Mouse (Mus musculus) kidney, adult 11 months (tissue): ENCODE results near the gene Adgrg6.

Source experiments
- DNase-seq: peaks from one replicate; pipeline ENCODE4 v3.0.0; 2022

Gene Adgrg6

DNA sequence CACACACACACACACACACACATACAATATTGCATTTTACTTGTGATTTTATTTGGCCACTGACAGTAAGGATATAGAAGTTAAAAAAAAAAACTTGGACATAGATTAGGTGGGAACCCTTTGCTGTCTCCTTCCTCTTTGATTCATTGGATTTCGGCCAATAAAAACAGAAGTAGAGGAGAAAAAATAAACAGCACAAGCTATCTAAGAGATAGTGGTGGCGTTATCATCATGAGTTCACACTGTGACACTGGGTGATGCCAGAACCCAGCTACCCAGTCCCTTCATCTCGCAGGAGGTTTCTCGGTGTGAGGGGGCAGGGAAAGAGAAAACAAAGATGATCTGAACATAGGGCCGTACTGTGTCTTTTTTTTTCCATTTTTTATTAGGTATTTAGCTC is 62.2 kb downstream of the Adgrg6 start:
- DNase-seq, result no peak

DNA sequence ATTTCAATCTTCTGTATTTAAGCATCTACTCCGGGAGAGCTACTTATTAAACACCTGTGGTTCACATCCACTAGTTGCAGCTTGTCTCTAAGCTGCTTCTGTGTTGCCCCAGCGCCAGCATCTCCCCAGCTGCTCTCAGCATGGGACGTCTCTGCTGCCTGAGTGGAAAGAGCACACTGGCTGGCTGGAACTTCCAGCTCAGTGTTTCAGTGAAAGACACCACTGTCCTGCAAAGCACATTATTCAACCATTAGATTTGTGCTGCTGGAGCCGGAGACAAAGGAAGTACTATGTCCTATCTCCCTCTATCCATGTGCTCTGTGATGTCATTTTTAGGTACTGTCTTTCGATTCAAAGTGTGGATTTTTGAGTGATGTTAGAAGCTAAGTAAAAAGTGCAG is 63.0 kb downstream of the Adgrg6 start:
- no peak for DNase-seq

DNA sequence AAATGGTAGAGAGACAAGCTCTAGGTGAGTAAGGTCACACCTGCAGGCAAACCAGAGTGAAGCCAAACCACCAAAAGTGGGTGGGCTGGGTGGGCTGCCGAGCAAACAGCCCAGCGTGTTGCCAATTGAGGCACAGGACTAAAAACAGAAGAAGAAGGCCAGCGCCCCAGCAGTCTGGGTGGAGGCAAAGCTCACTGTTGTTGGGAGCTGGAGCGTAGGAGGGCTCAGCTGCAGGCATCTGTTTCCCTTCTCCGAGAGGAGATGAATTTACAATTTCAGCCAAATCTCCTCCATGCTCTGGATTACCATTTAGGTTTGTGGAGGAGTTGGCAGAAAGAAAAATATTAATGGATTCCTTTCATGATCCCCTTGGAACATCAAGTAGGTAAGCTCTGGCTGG is 64.5 kb downstream of the Adgrg6 start:
- no peak for DNase-seq

DNA sequence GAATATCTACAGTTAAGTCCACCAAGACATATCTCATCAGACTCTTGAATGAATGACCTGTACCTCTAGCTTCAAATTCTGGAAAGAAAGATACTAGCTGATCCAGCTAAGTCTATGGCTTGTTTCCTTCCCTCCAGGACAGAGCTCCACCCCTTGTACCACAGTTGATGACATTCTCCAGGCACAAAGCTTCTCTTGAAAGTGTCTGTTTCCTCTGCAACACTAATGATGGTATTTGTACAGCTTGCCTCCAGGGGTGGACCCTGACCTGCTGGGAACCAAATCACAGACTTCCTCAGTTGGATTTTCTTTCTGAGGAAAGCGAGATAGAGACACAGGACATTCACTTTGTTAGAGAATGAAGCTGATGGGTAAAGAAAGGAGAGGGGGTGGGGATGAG is 69.1 kb downstream of the Adgrg6 start:
- no peak for DNase-seq

DNA sequence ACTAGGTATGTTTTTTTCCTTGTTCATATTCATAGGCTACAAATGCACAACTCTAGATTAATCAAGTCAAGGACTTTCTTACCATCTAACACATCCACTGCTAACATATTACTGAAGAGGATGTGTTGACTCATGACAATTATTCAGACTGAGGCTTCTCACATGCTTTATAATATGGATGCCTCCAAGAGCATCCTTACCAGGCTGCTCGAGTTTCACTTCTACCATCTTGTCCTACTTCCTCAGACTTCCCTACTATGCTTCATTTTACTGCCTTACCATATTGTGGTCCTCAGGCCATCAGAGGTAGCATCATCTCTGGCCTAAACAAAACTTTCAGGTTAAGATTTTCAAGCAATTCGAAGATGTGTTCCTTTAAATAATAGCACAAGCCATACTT is 69.8 kb downstream of the Adgrg6 start:
- no peak for DNase-seq

DNA sequence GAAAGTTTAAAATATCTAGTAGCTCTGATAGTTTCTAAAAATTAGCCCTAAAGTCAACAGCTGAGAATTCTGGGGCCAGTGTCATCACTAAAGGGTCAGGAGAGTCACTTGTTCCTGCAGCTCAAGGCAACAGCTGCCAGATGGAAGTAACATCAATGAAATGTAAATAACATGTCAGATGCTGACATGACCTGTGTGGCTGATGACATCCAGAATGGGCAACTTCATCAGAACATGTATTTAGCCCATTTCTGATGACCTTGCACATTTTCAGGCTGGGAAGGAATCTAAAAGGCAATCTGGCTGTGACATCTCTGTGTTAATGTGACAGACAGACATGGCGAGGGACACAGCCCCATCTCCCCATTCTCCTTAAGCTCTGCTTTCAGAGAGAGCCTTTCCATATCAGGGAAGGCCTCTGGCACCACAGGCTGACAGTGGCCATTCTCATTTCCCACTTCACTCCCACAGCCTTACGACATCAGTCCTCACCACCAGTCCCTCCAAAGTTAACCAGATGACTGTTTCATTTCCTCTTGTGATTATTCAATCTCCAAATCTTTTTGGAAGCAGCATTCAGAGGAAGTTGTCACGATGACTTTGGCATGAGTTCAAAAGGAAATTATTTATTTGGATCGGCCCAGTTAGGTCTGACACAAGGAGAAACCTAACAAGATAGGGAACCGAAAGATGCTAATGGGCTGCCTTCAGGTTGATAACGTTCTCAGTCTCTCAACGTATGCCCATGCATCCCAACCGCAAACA is 70.7 kb downstream of the Adgrg6 start:
- no peak for DNase-seq

DNA sequence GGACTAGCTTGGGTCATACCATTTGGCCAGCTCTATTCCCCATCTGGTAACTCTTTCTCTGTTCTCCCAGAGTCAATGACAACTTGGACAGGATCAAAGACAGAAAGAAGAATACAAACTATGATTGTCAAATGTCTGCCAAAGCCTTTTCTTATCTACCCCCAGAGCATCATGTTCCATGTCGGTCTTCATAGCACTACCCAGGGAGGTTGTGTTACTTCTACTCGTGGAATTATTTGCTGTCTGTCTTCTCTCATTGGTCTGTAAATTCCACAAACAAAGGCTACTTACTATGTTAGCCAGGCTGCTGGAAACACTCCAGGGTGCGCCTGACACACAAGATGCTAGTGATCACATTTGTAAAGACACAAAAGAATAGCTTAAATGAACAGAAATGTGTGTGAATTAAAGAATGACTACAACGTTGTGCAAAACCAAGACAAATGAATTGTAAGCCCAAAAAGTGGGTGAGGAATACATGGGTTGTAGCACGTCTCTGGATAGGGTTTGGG is 74.4 kb downstream of the Adgrg6 start:
- no peak for DNase-seq

DNA sequence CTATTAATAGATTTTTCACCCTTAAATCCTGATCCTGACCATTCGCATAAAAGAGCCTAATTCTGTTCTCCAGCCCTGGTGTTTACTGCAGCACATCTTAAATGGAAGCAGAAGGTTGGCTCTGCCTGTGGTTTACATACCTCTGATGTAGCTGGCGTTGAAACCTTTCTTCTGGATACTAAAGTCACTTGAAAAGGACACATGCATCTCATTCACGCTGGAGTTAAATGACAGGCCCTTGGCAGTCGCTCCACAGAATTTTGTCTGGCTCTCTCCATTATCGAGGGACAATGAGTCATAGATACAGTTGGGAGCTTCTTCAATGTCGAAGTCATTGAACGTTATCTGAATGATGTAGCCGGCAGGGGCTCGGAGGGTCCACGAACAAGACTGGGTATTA is 76.8 kb downstream of the Adgrg6 start:
- no peak for DNase-seq

DNA sequence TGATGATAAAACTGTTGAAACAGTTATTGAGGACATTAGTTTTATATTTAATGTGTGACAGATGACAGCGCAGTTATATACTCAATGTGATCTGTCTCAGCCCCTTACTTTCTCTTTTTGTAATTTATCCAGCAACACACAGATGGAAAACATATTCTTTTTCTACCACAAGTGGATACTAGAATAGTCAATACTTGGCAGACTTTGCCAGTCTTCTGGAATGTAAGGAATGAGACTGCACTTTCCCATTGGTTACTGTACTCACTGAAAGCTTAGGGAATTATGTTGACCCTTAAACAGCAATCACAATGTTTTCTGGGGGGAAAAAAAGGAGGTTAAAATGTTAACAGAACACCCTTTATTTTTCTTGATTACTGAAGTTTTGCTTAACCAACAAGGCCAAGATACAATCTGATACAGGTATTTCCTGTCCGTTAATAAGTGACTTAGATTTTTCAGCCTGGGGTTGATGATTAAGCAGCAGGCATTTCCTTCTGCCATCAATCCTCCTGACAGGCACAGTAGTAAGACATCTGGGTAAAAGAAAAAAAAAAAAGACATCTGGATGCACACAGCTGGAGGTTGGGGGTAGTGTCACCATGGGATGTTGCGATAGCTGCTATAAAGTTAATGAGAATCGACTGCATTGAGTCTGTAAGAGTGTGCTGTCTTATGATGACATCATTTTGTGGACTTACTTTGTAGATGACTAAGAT is 81.5 kb downstream of the Adgrg6 start:
- peak; percentile 55 for DNase-seq

DNA sequence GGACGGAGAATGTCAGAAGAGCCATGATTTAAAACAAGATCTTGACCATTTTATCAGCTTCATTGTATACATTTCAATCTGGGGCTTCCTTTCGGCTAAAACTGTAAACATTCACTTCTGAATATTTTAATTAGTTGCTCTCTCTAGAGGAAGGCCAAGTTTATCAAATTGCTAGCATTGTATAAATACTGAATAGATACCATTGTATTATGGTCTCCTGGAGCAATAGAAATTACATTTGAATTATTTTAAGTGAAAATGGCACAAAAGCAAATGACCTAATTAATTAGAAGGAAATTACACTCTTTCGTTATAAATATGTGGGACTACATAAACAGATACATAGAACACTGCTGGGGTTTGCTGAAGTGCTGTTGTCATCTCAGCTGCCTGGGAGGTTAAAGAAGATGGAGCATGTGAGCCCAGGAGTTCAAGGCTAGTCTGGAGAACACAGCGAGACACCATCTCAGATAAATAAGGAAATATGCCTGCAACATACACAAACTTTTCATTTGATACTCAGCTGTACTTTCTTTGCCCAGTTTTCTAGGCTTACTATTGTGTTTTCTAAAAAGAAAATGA is 84.4 kb downstream of the Adgrg6 start:
- no peak for DNase-seq

DNA sequence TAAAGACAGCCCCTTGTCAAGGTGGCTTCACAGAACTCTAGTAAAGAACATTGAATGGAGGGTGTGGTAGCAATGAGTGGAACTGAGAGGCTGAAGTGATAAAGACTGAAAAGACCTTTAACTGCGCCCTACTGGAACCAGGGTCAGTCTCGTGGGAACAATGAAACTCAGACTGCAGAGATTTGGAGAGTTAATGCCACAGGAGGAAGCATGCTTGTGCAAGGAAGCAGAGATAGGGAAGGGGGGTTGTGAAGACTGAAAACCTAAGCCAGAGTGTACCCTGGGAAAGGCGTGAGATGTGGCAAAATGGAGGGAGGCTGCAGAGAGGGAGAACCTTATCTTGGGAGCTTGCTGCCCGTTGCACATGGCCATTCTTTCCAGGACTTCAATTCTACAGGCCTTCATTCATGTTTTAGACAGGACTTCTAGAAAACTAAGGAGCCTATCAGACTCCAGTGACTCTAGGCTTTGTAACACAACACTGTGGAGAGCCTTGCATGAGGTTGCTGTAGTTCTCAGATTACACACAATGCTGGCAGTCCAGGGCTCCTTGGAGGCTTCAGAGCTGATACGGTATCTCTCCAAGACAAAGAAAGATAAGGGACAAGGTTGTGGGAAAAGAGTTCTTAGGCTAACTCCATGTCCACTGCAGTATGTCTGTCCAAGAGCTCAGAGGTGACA is 85.1 kb downstream of the Adgrg6 start:
- no peak for DNase-seq

DNA sequence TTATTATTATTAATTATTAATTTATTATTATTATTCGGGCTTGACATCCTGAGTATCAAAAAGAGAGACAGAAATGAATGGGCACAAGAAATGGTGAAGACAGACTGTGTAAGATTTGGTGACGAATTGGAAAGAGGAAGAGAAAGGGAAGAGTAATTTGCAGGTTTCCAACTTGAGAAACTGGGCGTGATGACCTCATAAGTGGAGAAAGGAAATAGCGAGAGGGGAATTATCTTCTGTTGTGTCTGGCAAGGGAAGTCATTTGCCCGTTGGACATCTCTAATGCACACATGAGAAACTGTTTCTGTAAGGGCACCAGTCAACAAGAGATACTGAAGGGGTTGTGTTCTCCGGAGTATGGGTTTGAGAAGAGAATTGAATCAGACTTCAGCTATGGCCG is 85.6 kb downstream of the Adgrg6 start:
- DNase-seq, result no peak

DNA sequence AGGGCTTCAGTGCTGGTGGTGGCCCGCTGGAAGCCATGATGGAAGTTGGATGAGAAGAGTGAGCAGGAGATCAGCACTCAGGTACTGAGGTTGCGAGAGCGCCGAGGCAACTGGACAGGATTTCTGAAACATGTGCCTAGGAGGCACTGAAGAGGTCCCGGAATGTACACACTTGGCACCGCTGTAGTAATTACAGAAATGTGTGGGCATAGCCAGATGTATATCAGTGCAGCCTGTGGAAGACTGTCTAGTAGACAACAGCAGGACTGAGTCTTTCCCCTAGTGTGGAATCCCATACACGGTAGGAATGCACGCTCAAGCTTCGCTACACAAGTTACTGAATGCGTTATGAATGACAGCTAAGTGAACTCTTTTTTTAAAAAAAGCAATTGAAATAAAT is 86.1 kb downstream of the Adgrg6 start:
- no peak for DNase-seq

DNA sequence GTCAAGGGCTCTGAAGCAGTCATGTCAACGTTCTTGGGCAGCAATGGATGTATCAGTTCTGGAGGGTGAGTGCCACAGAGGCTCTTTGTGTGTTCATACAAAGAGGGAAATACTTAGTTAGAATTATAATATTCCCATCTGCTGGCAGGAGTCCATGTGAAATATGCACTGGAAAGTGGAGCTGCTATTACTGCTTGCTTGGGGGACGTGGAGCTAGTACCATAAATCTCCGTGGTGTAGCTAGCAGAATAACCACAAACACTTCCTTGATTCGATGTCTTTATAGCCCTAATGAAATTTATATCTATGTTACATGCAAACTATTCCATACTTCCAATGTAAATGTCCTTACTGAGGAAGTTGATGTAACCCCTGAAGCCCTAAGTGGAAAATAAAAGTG is 91.0 kb downstream of the Adgrg6 start:
- no peak for DNase-seq

DNA sequence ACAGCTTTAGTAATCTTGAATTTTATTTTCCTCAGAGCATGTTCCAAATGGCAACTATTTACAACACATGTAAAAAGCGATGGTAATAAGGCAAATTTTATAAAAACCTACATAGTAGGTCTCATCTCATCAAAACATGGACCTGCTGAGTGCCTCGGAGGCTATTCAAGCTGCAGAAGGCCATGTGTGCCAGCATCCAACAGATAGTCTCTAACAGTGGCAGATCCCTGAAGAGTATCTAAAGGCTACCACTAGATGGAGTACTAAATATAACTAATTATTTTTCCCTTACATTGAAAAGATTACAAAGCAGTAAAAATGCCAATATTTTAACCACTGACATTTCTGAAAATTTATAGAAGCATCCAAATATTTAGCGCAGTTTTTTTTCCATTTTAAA is 93.6 kb downstream of the Adgrg6 start:
- DNase-seq, result no peak

DNA sequence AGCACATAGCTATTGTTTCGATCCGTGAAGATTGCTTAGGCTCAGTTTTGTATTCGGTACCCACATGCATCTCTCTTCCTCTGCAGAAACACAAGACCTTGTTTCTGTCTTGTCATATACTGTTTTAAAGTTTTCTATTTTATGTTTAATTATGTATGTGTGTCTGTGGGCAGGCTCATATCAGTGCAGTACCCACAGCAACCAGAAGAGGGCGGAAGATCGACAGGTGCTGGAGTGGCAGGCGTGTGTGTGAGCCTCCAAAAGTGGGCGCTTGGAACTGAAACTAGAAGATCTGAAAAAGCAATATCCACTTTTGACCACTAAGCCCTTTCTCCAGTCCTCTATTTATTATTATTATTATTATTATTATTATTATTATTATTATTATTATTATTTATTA is 95.4 kb downstream of the Adgrg6 start:
- DNase-seq, result no peak

DNA sequence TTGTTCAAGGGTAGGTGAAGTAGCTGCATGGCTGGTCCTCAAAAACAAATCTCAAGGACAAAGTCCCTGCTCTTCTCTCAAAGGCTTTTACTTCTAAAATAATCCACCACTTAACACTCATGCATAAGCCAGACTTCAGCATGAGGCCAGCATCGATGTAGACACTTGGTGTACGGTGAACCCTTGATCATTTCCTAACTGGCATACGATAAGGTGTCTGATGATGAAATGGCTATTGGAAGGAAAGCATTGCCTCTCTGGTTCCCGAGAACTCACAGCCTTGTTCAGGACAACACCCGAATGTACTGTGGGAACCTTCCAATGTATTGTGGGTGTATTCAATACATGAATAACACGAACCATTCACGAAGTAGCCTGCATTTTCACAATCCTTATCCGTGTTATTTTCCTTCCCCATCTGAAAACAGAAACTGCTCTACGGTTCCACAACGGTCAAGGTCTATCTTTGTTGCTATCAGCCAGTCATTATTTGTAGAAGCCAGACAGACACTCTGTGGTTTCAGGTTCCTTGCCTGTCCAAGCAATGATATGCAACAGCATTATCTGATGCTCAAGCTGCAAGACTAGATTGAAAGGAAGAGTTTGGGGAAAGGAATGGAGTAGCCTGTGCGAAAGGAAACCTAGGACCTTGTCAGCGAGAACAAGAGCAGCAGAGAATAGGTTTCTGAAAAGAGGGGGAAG is 99.7 kb downstream of the Adgrg6 start:
- DNase-seq, result no peak

DNA sequence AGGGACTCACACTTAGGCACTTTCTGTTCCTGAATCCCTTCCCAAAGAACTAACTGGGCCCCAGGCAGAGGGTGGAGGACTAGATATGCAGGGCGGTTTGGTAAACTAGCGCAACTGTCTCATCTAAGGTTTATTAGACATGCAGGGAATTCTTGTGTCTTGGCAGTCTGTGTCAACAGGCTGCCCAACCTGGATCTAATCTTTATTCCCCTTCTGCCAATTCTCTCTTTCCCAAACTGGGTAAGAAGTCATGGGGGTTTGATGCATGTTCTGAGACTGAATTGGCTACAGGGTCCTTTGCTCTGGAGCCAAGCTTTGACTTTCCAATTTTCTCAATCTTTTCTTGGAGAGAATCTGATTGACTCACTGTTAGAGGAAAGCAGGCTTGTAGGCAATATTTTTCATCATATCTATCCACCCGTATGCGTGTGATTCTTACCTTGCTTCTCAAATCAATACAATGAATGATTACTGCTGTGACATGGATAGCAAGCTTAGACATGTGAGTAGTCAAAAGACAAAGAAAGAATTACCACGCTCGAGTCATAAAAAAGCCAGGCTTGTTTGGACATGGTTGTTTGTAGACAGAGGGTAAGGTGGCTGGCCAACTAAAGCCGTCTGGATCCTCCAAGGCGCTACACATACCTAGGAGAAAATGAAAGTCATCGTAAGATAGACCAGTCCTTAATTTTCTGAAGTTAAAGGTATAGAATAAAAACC is 104.4 kb downstream of the Adgrg6 start:
- no peak for DNase-seq

DNA sequence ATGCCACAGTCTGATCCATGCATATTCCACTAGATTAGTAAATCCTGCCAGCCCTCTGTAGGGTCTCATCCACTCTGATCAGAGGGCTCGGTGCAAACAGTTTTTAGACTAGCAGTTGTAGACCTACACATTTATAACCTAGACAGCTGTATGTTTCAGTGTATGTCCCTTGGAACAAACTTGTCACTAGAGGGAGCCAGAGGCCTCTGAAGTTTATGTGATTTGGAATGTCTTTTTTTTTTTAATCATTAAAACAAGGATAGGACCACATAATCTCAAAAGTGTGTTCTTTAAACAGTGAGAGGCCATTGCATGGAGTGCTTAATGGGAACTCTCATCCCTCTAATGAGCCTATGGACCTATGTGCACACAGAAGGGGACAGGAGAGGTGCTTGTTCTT is 141.4 kb downstream of the Adgrg6 start:
- DNase-seq, result peak; percentile 8

DNA sequence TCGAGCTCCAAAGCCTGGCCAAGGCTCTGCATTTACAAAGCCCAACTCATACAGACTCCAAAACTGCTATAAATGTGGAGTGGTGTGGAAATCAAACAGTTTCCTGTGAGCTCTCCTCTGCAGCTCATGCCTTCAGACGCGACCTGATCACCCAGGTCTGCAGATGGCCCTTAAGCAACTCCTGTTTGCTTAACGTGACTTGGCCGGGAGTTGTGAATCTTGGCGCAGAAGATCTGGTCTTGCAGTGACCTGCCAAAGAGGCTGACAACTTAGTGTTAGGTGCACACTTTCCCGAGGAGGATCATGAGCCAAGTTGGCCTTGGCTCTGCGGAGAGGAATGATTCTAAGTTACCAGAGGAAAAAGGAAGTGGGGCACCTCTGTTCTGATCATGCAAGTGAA is 143.7 kb downstream of the Adgrg6 start:
- peak; percentile 10 for DNase-seq

DNA sequence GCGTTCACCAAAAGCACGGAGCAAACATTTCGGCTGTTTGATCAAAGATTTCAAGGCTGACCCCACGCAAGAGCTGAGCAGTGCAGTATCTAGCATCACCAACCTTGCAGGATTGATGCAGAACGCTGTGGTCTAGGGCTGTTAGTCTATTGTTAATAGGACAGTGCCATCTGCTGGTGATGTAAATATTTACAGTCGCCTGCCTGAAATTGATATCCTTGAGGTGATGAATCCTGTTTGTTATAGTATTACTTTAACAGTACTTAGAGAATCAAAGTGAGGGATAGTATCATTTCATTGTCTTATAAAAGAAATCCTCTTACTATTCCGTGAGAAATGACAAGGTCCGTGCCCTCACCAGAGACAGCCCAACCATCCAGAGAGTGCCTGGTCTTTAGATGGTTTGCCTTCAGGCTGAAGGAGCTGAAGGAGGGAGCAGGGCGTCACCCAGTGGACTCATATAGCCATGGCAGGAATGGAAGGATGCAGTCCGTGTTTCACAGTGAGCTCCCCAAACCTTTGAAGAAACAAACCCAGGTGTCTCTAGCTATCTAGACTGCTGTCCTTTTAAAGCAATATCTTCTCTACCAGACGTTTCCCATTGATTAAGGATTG is 154.3 kb downstream of the Adgrg6 start:
- DNase-seq, result peak; percentile 34

DNA sequence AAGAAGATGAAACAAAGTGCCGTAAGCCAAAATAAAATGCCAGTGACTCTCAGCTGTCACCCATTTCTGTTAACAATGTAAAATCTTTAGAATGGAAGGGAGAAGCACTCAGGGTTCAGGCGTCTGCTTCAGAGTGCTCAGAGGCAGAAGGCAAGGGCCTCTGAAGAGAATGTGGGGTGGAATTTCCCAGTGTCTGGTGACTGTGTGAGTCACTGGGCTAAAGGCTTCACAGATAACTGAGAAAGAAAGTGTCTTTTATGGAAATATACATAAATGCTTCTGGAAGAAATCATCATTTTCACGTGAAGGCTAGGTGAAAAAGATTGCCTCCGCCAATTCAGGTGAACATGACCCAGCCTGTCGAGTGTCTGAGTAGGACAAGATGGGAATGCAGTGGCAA is 159.9 kb downstream of the Adgrg6 start:
- DNase-seq, result no peak
